Mouse (Mus musculus) liver, embryonic 13.5 days (tissue): ENCODE measurements at regions not wholly inside any gene's neighbourhood (a gene's known extent, or its start where the extent isn't known, plus 50 kb on each side); places are given as distances from the start of the nearest gene placed in this dataset.

Source experiments
- ATAC-seq: fragments of 200-750 bp; cut with Nextera tagmentation; 2 replicates; pipeline ENCODE4 v1.8.0; 2017; ENCODE audit warnings: low read depth, mild to moderate bottlenecking, moderate number of reproducible peaks, moderate library complexity
- DNase-seq: peaks from one replicate; pipeline ENCODE4 v3.0.0; 2022
- H3K27ac ChIP-seq: fragments of 300-500 bp; sonication (generic); 2 replicates; pipeline ENCODE4 v1.5.1; 2015; ENCODE audit warnings: moderate library complexity, mild to moderate bottlenecking, inconsistent platforms
- H3K27me3 ChIP-seq: fragments of 300-500 bp; sonication (generic); 2 replicates; pipeline ENCODE4 v1.6.1; 2015; ENCODE audit warnings: mild to moderate bottlenecking, inconsistent platforms
- H3K36me3 ChIP-seq: fragments of 300-500 bp; sonication (generic); 2 replicates; pipeline ENCODE4 v1.6.1; 2015; ENCODE audit warnings: mild to moderate bottlenecking, inconsistent platforms
- H3K4me1 ChIP-seq: fragments of 300-500 bp; sonication (generic); replicated peaks from 2 replicates; pipeline ENCODE4 v1.6.1; 2015; ENCODE audit warnings: inconsistent platforms
- H3K4me2 ChIP-seq: fragments of 300-500 bp; sonication (generic); 2 replicates; pipeline ENCODE4 v1.6.1; 2015; ENCODE audit warnings: inconsistent platforms, mild to moderate bottlenecking, moderate library complexity
- H3K4me3 ChIP-seq: fragments of 300-500 bp; sonication (generic); replicated peaks from 2 replicates; pipeline ENCODE4 v1.5.1; 2015; ENCODE audit warnings: mild to moderate bottlenecking, inconsistent platforms
- H3K9ac ChIP-seq: fragments of 300-500 bp; sonication (generic); 2 replicates; pipeline ENCODE4 v1.6.1; 2015; ENCODE audit warnings: mild to moderate bottlenecking, inconsistent platforms
- H3K9me3 ChIP-seq: fragments of 300-500 bp; sonication (generic); replicated peaks from 2 replicates; pipeline ENCODE4 v1.6.1; 2016; ENCODE audit warnings: inconsistent platforms
- WGBS: fragments of 180-500 bp; shearing (Covaris S2); methylation state at CpG from one replicate; pipeline ENCODE4 v1.1.7; 2015; ENCODE audit not compliant: insufficient replicate concordance; 5-methylcytosine and 5-hydroxymethylcytosine counted together

DNA sequence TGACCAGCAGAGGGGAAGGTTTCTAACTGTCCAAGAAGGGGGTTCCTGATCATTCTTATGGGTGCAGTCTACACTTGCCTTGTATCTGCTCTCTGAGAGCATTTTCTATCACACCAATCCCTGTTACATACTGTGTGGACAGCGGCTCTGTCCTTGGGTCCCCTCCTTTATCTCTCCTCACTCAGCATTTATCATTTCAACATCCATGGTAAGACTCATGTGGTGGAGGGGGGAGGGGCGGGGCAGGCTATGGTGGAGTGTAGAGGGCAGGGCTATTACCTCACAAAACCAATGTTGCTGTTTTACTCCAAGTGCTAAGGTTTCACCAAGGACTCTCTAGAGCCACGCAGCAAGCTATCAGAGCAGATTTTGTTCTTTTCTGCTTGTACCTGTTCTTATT, 65.9 kb upstream of the Gpr6 start:
- peak; percentile 74 for ATAC-seq
- no peak for DNase-seq
- Histone ChIP-seq H3K4me3 (no peak overlapping the region), H3K36me3 (no peaks in the 10 kb centered on the region), H3K27ac (no peak overlapping the region), H3K4me1 (peaks cover 22% of the 10 kb centered on the region), H3K4me2 (no peak overlapping the region), H3K9ac (no peak overlapping the region), H3K9me3 (no peaks in the 10 kb centered on the region), H3K27me3 (peaks cover 49% of the 10 kb centered on the region)
- WGBS = 36% methylated on average over 3 of the region's 3 CpGs
